Mouse (Mus musculus): Measurements from ENCODE around the gene Sult1d1. TPM values are rescaled to one million over a fixed set of nuclear protein-coding genes. Genes with fewer than 3 reads are reported as not detected.
"Not testable (repeated sequence)": the region's sequence is repeated elsewhere in the genome, so short reads cannot be mapped to it uniquely, and the experiment has no call there.

Sult1d1 gene
- not detected for total RNA-seq (2022)

DNA sequence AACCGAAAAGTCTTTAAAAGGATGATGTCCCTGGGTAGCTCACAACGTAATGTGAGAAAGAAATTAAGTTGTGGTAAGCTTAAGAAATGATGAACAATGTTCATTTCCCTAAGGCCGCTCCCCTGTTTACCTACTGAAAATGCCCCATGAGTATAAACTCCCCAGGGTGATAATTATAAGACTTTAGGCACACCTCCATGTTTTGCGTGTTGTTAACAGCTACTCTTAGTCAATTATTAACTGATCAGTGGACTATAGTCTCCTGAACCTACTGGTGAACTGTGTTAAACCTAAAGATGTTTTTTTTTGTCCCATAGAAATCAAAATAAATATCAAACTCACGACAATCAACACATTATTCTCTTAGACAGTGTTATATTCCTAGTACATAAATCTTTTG lies at the start of gene Sult1d1:
Gene Sult1d1, minus strand, starts transcription at position 183 of the 400 bp plus-strand sequence.
- no peak for DNase-seq (ENCODE audit: low spot score in 2 of 2)

DNA sequence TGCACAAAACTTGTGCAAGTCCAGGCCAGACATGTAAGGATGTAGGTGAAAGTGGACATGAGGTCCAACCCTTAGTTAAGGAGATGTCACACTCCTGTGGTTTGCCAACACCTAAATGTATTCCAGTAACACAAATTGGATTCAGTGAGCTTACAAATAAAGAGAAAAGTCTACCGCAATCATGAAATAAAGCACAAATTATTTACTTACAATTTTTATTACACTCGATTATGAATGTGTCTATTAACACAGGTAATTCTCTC lies 46.2 kb upstream of the Sult1d1 start:
- no peak for DNase-seq (ENCODE audit: low spot score in 2 of 2)

DNA sequence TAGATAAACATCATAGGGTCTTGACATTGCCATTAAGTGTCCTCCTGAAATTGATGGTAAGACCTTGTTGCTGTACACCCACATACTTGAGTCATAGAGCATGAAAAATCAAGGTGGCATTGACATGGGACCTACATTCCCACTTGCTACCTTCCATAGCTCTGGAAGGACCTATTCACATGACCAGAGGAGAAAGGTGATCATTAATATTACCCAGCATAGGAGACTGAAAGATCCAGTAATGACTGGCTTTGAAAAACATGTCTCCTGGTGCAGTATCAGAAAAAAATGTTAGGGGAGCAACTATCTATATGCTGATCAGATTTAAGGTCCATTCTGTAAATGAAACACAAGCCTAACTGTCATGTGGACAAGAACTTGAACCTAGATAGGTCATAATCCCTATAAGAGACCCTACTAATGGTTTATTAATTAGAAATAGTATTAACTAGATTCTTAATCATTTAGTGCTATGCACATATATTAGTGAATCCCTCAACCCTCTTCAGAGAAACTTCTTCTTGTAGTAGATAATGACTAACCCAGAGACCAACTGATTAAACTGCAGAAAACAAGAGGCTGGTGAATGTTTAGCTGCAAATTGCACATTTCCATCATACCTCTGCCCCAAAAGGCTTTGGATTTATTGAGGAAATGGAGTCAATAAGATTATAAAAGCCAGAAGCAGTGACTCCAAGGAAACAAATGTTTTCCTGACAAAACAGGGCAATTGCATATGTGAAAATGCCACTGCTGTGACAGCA lies 45.7 kb upstream of the Sult1d1 start:
- DNase-seq (ENCODE audit: low spot score in 2 of 2) = no peak

DNA sequence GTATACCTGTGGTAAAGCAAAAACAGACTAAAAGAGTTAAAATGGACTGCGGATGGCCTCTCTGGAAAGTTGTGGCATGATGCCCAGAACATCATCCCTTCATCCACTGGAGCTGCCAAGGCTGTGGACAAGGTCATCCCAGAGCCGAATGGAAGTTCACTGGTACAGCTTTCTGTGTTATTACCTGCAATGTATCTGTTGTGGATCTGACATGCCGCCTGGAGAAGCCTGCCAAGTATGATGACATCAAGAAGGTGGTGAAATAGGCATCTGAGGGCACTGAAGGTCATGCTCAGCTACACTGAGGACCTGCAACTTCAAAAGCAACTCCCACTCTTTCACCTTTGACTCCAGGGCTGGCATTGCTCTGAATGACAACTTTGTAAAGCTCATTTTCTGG lies 32.2 kb upstream of the Sult1d1 start:
- no peak for DNase-seq (ENCODE audit: low spot score in 2 of 2)

DNA sequence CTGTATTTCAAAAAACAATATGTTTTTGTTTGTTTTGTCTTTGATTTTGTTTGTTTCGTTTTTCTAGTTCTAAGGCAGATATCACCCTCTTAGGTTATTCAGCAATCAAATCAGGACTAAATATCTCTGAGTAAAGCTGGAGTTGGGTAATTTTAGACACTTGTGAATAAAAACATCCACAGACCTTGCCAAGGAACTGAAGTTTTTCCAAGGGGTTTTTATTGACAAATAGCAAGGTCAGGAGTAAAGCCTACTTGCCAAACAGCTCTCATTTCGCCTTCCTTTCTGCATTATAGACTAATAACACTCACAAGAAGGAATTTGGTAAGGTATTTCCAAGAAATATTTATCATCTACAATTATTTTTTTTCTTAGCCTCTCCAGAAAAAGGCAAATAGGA lies 29.1 kb upstream of the Sult1d1 start:
- DNase-seq (ENCODE audit: low spot score in 2 of 2) = no peak

DNA sequence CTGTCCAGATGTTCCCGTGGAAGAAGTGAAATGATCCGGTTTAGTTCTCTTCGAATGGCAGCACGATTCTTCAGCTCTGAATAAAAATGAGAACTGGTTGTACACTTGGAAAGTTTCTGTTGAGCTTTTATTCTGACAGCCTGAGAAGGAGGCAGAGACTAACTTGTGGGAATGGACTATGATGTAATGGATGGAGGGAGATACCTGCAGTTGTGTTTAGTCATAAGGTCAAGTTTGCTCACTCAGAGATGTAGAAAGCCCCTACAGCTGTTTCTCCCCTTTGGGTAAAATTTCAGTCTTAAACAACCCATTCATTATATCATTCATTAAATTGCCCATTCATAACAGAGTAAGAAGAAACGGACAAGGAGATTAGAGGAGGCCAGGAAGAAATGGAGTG lies 22.7 kb upstream of the Sult1d1 start, which contains the start of gene Sult1e1:
Gene Sult1e1, minus strand, starts transcription at position 101 of the 400 bp plus-strand sequence.
- no peak for DNase-seq (ENCODE audit: low spot score in 2 of 2)

DNA sequence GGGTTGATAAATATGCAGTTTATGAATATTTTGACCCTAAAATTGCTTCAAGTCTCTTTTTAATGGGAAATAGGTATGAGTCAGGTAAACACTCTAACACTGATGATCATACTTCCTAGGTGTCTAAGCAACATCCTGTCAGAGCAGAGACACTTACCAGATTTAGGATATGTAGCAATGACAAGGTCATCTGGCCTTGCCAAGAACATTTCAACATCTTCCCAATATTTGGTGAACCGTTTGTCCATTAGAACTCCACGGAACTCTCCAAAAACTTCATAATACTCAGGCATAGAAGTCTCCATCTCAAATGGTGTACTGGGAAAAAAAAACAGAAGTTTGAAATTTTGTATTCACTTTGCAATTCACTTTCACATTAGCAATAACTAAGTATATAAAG lies 21.1 kb upstream of the Sult1d1 start:
- no peak for DNase-seq (ENCODE audit: low spot score in 2 of 2)

DNA sequence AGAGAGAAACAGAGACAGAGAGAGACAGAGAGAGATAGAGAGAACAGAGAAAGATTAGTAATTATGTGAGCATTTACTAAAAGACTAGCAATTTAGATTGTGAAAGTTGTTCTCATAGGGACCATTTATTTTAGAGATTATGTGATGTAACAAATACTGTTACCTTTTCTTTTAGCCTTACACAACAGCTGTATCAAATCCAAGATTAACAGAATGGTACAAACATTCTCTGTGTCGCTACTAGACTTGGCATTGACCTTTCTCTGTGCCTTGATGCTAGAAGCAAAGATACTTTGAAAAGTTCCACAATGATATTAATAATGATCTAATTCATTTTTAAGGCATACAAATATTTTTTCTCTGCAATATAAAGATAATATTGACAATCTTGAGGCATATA lies 11.6 kb upstream of the Sult1d1 start:
- DNase-seq (ENCODE audit: low spot score in 2 of 2) = no peak

DNA sequence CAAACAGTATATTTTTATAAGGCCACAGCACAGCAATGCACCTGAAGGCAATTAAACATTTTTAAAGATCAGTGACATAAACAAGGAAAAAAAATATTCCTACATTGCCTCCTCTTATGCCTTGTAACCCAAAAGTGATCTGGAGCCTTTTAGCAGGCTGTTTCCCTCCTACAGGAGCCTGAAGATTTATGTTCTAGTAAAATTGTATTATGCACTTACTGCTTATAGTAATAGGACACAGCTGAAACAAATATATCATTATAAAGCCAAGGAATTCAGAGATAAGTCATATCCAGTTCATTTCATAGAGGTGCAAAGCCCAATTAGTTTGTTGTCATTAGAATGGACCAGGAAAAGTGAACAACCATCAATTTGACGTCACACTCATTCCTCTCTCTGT lies 5.3 kb upstream of the Sult1d1 start:
- DNase-seq (ENCODE audit: low spot score in 2 of 2) = no peak

DNA sequence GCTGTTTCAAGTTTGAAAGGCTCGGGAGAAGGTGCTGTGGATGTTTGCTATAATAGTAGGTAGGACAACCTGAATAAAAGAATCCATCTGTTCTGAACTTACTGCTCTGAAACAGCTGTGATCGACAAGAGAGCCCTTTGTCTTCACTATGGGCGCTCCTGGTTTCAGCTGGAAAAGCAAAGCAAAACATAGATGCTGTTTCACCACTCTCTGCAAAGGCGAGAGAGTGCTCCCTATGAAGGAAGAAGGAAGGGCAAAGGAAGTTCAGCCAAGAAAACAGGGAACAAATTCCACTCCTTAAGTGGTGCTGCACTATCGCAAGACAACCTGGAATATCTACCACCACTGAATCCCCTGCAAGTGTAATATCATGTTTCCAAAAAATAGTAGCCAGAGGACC lies 4.7 kb upstream of the Sult1d1 start:
- no peak for DNase-seq (ENCODE audit: low spot score in 2 of 2)

DNA sequence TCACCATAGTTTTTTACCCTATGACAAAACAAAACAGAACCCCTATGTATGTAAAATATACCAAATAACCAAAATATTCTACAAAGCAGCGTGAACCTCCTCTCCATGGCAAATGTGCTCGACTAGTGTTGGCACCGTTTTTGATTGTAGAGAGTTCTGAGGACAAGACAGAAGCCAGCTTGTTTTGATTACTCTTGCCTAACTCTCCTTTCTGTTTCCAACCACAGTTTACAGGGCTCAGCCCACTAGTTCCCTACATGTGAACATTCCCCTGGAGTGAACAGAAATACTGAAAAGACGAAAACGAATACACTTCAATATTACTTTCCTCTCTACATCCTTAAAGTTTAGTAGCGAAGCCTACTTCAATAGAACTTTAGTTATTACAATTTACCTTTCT lies 4.0 kb upstream of the Sult1d1 start:
- no peak for DNase-seq (ENCODE audit: low spot score in 2 of 2)

DNA sequence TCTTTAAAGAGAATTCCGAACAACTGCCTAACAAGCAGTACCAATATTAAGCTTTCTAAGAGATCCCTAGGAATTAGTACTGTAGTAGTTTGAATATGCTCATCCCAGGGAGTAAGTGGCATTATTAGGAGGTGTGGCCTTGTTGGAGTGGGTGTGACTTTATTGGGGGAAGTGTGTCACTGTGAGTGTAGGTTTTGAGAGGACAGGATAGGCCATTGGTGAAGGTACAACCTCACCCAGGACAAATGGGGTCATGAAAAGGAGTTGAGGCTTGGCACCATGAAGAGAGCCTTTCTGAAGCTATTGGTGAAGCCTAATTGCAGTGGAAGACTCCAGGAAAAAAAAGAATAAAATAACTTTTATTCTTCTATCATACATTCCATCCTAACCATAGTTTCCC lies 1.5 kb downstream of the Sult1d1 start:
- no peak for DNase-seq (ENCODE audit: low spot score in 2 of 2)

DNA sequence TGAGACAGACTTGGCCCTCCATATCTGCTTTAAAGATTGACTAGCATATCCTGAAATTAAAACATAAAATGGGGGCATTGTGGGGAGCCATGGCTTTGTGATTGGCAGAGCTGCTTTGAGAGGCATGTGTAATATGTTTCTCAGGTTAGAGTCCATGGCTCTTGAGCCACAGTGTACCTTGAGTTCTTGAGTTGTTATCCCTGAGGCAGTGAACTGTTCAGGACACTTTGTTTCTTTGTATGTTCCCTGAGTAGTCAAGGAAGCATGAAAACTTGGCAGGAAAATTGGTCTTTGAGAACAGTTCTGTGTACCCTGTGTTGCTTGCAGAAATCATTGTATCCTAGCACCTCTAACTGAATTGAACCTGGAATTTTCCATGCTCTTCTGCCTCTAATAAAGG lies 5.9 kb downstream of the Sult1d1 start:
- DNase-seq (ENCODE audit: low spot score in 2 of 2) = no peak

DNA sequence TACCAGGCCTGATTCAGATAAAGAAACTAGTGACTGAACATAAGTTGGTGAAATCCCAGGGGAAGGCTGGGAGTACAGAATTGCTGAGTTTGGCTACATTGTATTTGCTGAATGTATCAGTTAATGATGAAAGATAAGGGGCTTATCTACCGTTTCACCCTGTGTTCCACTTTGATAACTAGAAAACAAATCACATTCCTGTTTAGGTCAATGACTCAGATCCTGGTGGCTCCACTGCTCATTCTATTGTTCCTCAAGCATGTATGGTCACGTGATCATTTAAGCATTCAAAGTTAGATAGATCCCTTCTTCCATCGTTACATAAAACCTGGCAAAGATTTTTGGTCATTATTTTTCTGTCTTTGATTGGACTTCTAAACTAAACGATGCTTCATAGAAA lies 6.3 kb downstream of the Sult1d1 start:
- DNase-seq (ENCODE audit: low spot score in 2 of 2) = no peak

DNA sequence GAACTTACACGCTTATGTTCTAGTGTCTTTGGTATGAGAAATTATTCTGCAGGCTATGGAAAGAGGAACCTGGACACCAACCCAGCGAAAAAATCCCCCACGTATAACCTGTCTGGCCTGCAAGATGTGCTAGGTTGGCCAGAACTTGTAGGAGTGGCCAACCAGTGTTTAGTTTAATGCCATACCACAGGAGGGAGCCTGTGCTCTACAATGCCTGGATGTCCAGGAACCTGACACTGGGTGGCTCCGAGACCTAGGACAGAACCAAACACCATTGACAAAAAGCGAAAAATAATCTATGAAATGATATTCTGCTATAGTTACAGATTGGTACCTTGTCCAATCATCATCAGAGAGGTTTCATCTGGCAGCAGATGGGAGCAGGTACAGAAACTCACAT lies 8.7 kb downstream of the Sult1d1 start:
- DNase-seq (ENCODE audit: low spot score in 2 of 2) = no peak

DNA sequence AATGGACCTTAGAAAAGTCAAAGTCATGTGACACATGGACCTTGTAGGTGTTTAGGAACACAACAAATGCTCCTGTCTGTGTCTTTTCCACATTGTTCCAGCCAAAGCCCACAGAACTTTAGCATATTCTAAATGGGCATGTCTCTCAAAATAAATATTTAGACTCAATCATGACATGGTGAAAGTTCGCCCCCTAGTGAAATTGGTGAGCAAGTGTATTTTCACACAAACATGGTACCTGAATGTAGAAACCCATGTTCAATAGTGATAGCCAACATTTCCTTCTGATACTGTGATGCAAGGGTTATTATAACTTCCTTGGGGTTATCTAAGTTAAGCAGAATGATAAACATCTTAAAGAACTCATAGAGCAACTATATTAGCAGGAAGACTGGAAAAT lies 17.9 kb downstream of the Sult1d1 start:
- no peak for DNase-seq (ENCODE audit: low spot score in 2 of 2)

DNA sequence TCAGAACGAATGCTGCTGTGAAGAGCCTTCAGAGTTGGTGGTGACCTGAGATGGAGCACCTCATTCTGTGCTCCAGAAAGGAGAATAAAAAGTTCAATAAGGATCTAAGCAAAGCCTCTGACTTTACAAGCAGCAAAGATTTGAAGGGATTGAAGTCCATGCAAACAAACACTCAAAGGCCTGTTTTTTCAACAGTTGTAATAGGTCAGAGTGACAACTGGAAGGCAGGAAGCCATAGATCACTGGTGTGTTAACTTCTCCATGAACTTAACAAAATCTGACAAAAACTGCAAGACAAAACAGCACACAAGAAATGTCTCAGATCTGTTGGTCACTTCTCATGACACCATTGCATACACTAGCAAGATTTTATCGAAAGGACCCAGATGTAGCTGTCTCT lies 30.7 kb downstream of the Sult1d1 start, which contains the start of gene Sult1b1:
Gene Sult1b1, minus strand, starts transcription at position 85 of the 400 bp plus-strand sequence.
- DNase-seq (ENCODE audit: low spot score in 2 of 2) = no peak

DNA sequence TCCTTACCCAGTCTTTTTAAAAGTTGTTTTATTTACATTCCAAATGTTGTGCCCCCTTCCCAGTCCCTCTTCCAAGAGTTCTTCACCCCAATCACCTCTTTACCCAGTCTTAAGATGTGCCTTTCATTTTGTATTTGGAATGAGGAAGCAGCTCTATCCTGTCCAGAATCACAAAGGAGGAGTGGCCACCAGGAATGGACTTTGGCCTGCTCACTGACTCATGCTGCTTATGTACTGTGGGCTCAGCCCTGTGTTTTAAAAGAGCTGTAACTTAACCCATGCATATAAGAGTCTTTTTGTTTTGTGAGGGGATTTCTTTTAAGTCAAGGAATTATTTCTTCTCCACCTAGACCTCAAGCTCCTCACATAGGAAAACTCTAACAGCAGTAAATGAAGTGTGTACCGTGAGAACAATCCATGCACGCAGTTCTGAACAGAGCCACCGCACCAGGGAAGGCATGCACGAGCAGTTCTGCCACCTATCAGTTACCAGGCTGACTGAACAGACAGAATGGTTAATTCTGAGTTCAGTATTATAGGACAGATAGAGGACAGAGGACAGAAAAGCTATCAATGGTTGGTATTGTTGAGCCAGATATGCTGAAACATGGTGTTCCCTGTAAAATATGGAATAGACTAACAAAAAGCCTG lies 32.7 kb downstream of the Sult1d1 start:
- no peak for DNase-seq (ENCODE audit: low spot score in 2 of 2)

DNA sequence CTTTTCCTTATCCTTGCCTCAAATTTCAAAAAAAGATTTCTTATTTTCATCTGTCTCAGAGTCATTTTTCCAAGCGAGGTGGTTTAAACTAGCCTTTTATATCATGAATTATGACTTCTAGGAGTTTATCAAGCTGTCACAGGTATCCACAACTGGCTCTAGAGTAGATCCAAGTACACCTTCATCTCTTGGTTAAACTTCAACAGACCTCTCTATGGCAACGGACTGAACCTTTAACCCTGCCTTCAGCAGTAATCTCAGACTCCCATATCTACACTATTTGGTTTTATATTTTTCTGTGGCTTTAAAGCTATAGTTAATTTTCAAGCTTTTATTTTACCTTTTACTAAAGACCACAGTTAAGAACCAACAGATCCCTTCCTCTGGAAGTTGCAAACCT lies 36.5 kb downstream of the Sult1d1 start:
- no peak for DNase-seq (ENCODE audit: low spot score in 2 of 2)

DNA sequence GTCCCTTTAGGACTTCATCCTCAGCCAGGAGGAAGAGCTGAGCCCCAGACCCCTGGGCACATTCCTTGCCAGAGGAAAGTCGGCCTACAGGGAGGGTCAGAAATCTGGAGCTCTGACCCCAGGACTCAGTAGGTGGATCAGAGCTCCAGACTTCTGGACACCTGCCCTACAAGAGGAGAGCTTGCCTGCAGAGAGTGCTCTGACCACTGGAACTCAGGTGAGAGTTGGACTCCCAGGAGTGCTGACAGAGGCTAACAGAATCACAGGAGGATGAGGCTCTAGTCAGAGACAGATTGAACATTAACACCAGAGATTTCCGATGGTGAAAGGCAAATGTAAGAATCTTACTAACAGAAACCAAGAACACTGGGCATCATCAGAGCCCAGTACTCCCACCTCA lies 45.3 kb downstream of the Sult1d1 start:
- not testable (repeated sequence) for DNase-seq (ENCODE audit: low spot score in 2 of 2)

DNA sequence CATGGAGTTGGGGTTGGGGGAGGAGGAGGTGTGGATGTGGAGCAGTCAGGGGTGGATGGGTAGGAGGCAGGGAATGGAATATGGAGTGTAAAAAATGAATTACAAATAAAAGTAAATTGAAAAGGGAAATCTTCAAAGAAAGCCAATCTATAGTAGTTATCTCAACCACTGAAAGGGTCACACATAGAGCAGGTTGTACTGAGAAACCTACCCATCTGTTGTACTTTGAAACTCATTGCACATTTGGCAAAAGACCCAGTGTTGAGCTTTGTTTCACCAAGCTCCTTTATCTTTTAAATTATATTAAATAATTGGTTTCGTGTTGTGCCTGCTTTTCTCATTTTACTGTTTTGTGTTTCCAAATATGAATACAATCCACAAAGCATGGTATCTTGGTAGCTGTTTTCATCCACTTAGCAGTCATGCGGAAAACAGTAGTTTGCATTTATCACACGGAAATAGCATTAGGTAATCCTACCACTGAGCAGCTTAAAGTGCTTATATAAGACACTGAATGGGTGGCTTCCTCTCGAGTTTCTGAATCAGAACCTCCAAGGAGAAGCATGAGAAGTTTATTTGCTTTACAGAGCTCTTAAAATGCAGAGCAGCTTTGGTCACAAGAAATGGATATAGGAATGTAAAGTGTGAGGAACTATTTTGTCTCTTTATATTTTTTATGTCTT lies 62.9 kb downstream of the Sult1d1 start:
- DNase-seq (ENCODE audit: low spot score in 2 of 2) = no peak

Measured in gastrocnemius, adult 8-10 months (tissue).